Mouse (Mus musculus) MEL (cell line): ENCODE measurements around the gene Ficd.

ENCODE experiments used
- CTCF ChIP-seq, 3 experiments: IDR thresholded peaks in 2 of 3; conservative IDR thresholded peaks in 1 of 3; 2 replicates each; pipeline ENCODE4 v1.5.1; 2011 to 2012; ENCODE audit warnings: low read length in 3 of 3, low read depth in 2 of 3, mild to moderate bottlenecking in 2 of 3, improper control_type of control experiment in 1 of 3, inconsistent platforms in 1 of 3, mixed read lengths in 1 of 3, moderate library complexity in 1 of 3; ENCODE audit not compliant: control insufficient read depth in 1 of 3, insufficient read depth in 1 of 3, poor library complexity in 1 of 3, severe bottlenecking in 1 of 3
- ELF1 ChIP-seq: IDR thresholded peaks from 2 replicates; pipeline ENCODE4 v1.6.1; 2014; ENCODE audit warnings: low read depth, mild to moderate bottlenecking, inconsistent platforms, low read length, improper control_type of control experiment, moderate library complexity
- EP300 ChIP-seq, 2 experiments: IDR thresholded peaks; 2 replicates each; pipeline ENCODE4 v1.6.1; 2011; ENCODE audit warnings: improper control_type of control experiment in 2 of 2, low read length in 2 of 2, low read depth in 1 of 2, mild to moderate bottlenecking in 1 of 2
- MAFK ChIP-seq: IDR thresholded peaks from 2 replicates; pipeline ENCODE4 v1.6.1; 2011; ENCODE audit warnings: low read depth, mild to moderate bottlenecking, low read length, improper control_type of control experiment, borderline replicate concordance
- MYC ChIP-seq: IDR thresholded peaks from 2 replicates; pipeline ENCODE4 v1.6.1; 2011; ENCODE audit warnings: low read depth, mild to moderate bottlenecking, low read length, improper control_type of control experiment, moderate library complexity
- NELFE ChIP-seq: IDR thresholded peaks from 2 replicates; pipeline ENCODE4 v1.6.1; 2011; ENCODE audit warnings: low read depth, low read length, improper control_type of control experiment
- POLR2A ChIP-seq, 2 experiments: IDR thresholded peaks; 2 replicates each; pipeline ENCODE4 v1.6.1; 2011 to 2012; ENCODE audit warnings: low read length in 2 of 2, mild to moderate bottlenecking in 2 of 2, control low read depth in 1 of 2, improper control_type of control experiment in 1 of 2, low read depth in 1 of 2, moderate library complexity in 1 of 2; ENCODE audit not compliant: control insufficient read depth in 1 of 2, insufficient read depth in 1 of 2, poor library complexity in 1 of 2
- POLR2AphosphoS2 ChIP-seq: IDR thresholded peaks from 2 replicates; pipeline ENCODE4 v1.6.1; 2011; ENCODE audit warnings: low read length, improper control_type of control experiment
- POLR2AphosphoS5 ChIP-seq: IDR thresholded peaks from 2 replicates; pipeline ENCODE4 v1.6.1; 2012; ENCODE audit warnings: low read depth, borderline replicate concordance, mild to moderate bottlenecking, inconsistent platforms, low read length, moderate library complexity, mixed read lengths
- SMC3 ChIP-seq: IDR thresholded peaks from 2 replicates; pipeline ENCODE4 v1.6.1; 2011; ENCODE audit warnings: low read depth, low read length, improper control_type of control experiment
- TCF12 ChIP-seq: IDR thresholded peaks from 2 replicates; pipeline ENCODE4 v1.6.1; 2014; ENCODE audit warnings: low read depth, mild to moderate bottlenecking, inconsistent platforms, low read length, improper control_type of control experiment, moderate library complexity
- ZC3H11A ChIP-seq: IDR thresholded peaks from 2 replicates; pipeline ENCODE4 v1.6.1; 2012; ENCODE audit warnings: low read depth, mild to moderate bottlenecking, inconsistent platforms, low read length, improper control_type of control experiment
- ZNF384 ChIP-seq: IDR thresholded peaks from 2 replicates; pipeline ENCODE4 v1.6.1; 2012; ENCODE audit warnings: low read depth, mild to moderate bottlenecking, inconsistent platforms, low read length, improper control_type of control experiment

- TF ChIP-seq POLR2AphosphoS5 (no peak), SMC3 (no peak), MAFK (no peak), CTCF (IDR thresholded peaks at IDR 0.05 in 2 of 3, conservative IDR thresholded peaks at IDR 0.05 in 1 of 3; ENCODE audit: control insufficient read depth in 1 of 3, insufficient read depth in 1 of 3, low read depth in 2 of 3, low read length in 3 of 3, poor library complexity in 1 of 3, severe bottlenecking in 1 of 3) (no peak), POLR2A (IDR thresholded peaks at IDR 0.05; ENCODE audit: control insufficient read depth in 1 of 2, insufficient read depth in 1 of 2, low read depth in 1 of 2, low read length in 2 of 2, poor library complexity in 1 of 2) (no peak), POLR2AphosphoS2 (no peak), ZNF384 (no peak), MYC (no peak), NELFE (no peak), TCF12 (no peak), ELF1 (no peak; the same call in 1 of the 2 replicates), ZC3H11A (no peak), EP300 (IDR thresholded peaks at IDR 0.05; ENCODE audit: low read depth in 1 of 2, low read length in 2 of 2) (no peak)
Measured at GRCm38 (mm10) chr5:113735023-113735344, 619 bp upstream of the Ficd start.
